Mouse (Mus musculus): ENCODE results near the gene Nufip1.
A peak's percentile ranks its signal among the peaks of the same experiment; 100 is the strongest.
"Not testable (repeated sequence)": the region's sequence is repeated elsewhere in the genome, so short reads cannot be mapped to it uniquely, and the experiment has no call there.

Gene Nufip1

DNA sequence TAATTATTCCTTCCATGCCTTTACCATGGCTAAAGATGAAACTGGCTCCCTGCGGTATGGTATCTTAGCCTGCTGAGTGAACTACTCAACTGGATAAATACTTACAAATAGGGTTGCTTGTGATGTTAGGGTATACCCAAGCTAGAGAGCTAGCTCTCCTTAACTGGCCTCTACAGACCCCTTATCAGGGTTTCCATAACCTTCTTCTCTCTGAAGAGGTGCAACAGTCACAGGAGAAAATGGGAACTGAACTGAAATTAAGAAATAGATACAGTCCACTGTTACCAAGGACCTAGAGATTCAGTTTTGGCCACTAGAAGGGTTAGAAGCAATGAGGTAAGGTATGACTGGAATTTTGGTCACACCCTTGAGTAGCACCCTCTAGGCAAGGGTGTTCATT lies 34.6 kb downstream of the Nufip1 start:
- no peak for DNase-seq (ENCODE audit: low spot score in 2 of 2)

DNA sequence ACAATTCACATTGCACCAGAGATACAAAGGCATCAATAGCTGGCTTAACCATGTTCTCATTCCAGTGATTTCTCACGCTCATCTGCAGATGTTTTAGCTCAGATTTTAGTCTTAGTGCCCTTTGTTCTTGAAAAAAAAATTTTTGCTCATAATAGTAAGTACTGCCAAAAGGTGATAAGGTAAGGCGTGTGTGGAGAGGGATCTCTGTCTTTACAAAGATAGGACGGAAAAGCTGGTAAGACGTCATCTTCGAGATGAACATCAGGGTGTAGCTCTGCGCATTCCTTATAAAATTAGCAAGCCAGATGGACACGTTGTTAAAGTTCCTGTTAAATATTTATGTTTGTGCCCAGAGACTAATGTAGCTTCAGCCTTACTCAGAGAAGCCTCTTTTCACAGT lies 35.2 kb downstream of the Nufip1 start:
- DNase-seq (ENCODE audit: low spot score in 2 of 2), result no peak

DNA sequence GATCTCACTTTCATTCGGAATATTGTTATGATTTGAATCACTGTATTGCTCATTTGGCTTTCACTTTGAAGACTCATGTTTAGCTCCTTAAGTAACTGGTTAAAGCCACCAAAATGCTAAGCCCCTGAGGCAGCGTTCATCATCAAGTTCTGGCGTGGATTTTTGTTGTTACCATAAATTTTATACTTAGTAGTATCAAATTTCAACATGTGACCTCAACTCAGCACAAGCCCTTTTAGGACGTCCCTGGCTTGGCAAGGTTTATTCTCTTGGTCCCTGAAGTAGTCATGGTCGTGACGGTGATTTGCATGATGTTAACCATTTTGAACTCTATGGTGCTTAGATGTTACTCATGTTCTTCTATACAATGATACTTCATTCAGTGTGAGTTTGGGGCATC lies 36.4 kb downstream of the Nufip1 start:
- no peak for DNase-seq (ENCODE audit: low spot score in 2 of 2)

DNA sequence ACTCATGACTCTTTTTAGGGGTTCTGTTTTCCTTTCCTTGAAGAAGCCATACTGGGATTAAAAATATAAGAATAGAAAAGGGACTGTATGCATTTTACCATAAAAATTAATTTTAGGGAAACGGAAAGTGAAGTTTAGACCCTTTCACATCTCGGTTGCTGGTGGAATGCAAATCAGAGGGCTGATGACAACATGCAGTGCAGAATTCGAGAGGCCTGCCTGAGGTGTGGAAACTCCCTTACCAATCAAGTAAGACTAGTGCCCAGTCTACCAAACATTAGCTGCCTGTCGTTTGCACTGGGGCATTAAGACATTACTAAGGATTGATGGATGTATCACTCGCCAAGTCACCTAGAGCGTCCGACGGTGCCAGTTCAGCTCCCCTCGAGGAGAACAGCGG lies 37.6 kb downstream of the Nufip1 start:
- no peak for DNase-seq (ENCODE audit: low spot score in 2 of 2)

DNA sequence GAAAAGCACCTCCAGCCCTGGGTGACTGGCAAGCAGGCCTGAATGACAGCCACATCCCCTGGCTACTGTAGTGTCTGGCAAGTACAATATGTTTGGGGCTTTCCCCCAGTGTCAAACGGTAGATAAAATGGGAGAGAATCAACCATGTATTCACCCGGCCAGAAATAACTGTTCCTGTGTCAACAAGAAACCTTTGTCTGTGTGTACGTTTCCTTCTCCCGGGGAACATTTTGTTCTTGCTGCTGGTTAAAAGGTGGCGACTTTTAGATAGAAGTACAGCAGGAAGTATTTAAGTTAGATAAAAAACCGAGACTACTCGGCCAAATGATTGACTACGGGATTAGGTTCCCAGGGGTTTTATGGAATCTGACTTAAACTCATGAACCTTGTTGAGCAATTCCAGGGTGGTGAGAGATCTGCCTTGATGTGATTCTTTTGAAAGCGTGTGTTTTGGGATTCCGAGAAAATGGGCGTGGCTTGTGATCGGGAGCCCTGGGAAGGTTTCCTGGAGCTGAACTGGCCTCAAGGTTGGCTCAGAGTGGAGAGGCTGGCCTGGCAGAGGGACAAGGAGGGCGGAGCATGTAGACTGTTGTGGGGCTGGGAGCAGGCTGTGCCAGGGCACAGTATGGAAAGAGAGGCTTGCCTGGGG lies 39.0 kb downstream of the Nufip1 start:
- DNase-seq (ENCODE audit: low spot score in 2 of 2), result no peak

DNA sequence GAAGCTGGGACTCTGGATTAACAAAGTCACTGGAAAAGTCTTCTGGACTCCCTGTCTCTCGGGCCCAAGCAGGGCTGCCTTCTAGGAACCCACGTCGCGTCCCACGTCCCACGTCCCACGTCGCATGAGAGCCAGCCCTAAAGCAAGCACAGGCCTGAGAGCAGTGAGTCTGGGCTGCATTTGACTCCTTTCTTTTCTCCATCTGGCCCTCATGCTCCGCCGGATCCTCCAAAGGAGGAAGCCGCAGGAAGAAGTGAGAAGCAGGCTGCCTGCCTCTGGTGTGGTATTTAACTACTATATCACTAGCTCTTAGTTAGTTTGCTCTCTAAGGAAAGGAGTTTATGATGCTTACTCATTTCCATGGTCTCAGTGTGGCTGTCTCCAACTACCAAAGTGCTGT lies 39.8 kb downstream of the Nufip1 start:
- no peak for DNase-seq (ENCODE audit: low spot score in 2 of 2)

DNA sequence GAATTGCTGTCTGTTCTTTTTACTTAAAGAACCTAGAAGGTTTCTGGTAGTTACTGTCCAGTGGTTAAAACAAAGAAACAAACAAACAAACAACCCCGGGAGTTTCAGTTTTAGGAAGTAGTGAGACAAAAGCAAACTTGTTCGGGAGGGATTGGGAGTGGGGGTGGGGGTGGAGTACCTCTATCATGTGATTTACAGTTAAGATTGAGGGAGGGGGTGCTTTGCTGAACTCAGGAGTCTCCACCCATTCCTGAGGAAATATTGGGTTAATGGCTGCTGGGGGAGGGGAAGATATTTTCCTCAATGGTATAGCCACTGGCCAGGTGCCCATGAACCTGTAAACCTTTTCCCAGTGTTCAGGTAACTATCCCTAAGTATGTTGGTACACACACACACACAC lies 40.3 kb downstream of the Nufip1 start:
- DNase-seq (ENCODE audit: low spot score in 2 of 2), result no peak

DNA sequence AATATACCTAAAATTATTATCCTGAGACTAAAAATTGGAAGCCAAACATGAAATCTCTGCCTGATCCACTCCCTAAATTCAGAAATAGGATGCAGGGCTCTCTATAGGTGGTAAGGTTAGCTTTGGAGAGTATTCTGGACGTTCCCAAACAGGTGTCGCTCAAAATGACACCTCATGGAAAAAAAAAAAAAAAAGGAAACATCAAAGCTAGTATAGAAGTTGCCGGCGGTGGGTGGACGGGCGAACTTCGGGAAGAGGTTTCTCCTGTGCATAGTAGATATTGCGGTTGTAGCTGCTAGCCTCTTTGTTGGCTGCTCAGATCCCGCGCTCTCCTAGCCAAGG lies 41.1 kb downstream of the Nufip1 start:
- no peak for DNase-seq (ENCODE audit: low spot score in 2 of 2)

DNA sequence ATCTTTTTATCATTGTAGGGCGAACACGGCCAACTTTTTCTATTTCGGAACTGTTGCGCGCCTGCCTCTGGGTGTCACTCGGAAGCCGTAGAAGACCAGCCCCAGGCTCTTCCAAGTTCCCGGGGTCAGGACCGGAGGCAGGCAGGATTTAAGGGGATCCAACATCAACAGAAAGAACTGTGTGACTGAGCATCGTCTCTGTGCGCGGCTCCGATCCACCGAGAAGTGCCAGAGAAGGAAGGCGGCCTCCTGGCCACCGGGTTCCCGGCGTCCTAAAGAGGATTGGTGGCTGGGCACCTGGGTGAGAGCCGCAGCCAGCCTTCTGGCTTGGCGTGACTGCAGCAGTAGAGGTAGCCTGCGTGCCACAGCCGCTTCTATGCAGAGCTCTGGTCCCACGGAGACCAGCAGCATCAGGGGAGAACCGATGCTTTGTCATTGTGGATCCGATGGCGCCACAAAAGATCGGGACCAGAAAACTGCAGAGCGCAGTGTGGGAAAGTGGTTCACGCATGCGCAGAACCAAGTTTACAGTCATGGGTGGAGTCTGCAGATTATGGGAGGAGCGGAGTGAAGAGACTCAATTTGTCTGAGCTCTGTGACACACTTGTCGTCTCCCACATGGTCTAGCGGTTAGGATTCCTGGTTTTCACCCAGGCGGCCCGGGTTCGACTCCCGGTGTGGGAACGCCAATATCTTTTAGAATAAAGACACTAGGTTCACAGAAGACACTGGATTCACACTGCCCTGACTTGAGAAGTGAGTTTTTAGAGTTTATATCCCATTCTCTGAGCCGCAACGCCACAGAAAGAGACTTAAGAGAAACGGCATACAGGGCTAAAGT lies 41.7 kb downstream of the Nufip1 start:
- DNase-seq (ENCODE audit: low spot score in 2 of 2), result peak; percentile 99 to 100

DNA sequence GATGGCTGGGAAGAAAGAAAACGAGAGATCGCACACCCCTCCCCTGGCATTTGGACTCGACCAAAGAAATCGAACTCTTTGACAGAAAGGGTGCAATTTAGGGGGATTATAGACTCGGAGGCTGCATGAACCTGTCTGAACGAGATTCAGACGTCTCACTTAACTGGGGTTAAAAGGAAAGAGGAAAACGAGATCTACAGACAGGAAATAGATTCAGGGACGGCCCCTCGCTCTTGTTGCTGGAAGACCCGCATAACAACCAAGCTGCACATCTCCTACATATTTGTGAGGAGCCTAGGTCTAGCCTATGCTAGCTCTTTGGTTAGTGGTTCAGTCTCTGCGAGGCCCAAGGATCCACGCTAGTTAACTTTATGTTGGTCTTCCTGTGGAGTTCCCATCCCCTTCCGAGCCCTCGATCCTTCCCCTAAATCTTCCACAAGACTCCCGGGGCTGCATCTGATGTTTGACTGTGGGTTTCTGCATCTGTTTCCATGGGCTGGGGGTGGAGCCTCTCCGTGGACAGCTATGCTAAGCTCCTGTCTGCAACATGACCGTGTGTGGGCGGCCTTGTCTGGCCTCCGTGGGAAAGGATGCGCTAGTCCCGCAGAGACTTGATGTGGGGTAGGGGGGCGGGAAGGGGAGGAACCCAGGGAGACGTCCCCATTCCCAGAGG lies 42.4 kb downstream of the Nufip1 start:
- DNase-seq (ENCODE audit: low spot score in 2 of 2), result peak in 1 of 2 experiments; percentile 25

DNA sequence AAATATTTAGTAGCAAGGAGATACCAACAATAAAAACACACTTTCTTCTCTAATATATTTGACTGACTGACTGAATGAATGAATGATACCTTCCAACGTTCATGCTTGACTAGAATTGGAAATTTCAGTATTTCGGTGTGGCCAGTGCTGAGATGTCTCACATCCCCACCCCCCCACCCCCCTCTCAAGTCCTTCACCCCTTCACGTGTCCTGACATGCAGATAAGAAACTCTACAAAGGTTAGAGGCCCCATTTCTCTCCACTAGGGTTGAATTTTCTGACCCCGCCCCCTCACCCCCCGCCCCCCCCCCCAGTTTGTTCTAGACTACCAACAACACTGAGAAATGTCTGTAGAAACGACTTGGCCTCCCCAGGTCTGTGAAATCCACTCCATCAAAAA lies 43.1 kb downstream of the Nufip1 start:
- no peak for DNase-seq (ENCODE audit: low spot score in 2 of 2)

DNA sequence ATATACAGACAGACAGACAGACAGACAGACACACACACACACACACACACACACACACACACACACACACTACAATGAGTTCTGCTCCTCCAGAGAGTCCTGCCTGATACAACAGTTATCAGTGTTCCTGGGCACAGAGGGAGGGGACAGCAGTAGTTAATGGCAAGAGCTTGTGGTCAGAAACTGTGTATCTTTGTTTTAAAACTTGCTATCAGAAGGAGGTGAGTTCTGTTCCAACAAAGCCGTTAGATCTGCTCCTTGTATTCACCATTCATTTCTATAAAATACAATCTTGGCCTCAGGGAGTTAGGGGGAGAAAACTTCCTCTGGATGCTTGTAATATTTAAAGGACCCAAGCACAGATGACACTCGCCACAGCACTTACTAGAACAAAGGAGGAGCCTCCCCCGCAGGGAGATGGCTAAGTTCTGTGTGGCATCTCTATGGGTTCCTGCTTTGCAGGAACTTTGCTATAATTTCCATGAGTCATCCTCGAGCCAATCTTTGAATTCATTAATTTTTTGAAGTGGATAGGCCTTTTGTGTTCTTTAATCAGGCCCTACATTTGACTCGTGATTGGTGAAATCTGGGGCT lies 47.6 kb downstream of the Nufip1 start:
- no peak for DNase-seq (ENCODE audit: low spot score in 2 of 2)

DNA sequence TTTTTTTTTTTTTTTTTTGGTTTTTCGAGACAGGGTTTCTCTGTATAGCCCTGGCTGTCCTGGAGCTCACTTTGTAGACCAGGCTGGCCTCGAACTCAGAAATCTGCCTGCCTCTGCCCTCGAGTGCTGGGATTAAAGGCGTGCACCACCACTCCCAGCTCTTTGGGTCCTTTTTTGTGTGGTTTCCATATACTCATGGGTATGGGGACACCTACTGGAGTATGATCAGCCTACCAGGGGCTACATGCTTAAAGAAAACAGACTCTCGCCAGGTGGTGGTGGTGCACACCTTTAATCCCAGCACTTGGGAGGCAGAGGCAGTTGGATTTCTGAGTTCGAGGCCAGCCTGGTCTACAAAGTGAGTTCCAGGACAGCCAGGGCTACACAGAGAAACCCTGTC lies 49.9 kb downstream of the Nufip1 start:
- not testable (repeated sequence) for DNase-seq (ENCODE audit: low spot score in 2 of 2)

DNA sequence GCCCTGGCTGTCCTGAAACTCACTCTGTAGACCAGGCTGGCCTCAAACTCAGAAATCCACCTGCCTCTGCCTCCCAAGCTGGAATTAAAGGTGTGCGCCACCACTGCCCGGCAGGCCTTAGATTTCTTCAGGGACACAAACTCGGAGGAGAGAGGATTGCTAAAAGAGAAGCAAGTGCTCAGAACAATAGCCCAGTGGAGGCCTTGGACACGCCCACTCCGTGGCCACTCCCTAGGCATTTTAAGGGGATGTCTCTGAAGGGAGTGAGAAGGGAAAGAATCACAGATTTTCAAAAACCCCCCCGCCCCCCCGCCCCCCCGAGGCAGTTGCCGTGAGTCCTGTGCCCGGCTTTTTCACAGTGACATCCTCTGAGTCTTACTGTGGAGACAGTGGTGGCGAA lies 53.5 kb downstream of the Nufip1 start:
- no peak for DNase-seq (ENCODE audit: low spot score in 2 of 2)

DNA sequence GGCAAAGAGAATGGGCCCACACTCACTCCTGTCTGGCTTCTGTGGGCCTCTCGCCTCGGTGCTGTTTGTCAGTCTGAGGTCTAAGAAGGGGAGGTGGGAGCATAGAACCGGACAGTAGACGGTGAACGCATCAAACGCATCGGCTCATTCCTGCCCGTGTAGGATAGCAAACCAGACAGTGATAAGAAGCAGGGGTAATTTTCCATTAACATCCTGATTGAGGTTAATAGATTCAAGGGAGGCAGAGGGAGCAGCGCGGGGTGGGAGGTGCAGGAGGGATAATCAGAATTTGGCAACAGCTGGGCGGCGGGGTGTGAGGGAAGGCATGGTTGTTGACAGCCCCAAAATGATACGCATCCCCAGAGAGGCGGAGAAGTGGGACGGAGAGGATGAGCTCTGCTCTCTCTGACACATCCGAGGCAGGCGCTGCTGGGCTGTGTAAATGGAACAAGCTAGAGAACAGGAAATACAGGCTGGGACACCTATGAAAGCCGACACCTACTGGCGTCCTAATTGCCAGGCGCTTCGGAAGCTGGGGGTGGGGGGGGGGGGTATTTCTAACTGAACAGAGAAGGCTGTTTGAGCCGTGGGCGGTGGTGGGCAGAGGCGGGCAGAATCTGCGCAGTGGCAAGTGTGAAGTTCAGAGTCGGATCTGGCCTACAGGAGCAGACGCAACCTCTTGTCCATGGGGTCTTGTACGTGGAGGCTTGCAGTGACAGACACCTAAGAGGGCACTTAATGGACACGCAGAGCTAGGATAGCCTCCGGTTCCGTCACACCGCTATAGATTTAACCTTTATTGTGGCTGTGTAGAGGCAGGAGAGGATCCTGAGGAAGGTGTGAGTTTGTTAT lies 54.4 kb downstream of the Nufip1 start:
- peak; percentile 58 to 70 for DNase-seq (ENCODE audit: low spot score in 2 of 2)

DNA sequence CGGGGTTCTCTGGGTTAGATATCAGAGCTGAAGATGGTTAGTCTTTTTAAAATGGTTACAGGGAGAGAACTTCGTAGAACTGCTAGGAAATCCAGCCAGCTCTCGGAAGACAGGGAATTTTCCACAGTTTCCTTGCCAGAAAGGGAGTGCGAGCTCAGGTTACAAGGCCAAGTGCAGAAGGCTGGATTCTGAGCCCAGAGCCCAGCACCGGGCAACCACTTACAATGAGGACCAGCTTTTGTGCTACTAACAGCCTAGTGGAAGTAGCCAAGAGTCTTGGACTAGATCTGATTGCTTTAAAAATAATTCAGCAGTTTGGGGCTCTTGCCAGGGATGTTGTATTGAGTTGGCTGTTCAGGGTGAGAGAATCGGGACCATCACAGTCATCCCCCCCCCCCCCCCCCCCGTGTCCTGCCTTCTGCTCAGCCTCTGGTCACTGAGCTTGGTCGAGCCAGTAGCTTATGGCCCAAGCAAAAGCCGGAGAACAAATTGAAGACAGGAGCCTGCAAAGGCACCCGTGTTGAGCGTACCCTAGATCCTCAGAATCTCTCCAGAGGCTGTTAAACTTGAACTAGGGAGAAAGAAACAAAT lies 59.3 kb downstream of the Nufip1 start:
- peak in 1 of 2 experiments; percentile 35 for DNase-seq (ENCODE audit: low spot score in 2 of 2)

DNA sequence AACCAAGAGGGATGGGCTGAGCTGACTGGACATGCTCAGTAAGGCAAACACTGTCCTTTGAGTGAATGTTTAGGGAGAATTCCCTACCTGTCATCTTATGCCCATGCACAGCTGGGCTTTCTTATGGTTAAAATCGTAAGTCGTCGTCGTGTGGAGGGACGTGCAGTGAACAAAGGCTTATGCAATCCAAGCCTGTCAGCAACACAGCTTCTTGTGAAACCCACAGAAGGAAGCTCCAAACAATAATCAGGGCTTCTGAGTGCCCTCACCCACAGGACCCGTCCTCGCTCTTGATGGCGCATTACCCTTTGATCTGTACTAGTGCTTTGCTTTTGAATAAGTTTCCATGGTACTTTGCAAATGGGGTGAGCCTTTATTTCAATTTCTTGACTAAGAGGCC lies 60.6 kb downstream of the Nufip1 start:
- no peak for DNase-seq (ENCODE audit: low spot score in 2 of 2)

DNA sequence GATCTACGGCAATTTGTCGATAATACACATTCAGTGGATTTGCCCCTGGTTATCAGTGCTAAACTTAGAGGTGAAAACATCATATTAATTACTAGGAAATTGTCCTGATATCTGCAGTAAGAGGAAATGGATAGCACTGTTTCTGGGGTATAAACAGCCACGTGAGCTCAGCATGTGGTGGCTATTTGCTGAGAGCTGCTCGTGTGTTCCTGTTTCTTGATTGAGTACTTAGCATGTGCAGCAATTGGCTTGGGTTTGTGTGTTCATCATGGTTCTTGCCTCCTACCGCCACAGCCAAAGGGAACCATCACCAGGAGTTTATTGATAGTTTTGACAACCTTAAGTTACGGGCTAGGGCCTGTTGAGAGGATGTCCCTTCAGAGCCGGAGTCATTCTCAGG lies 63.6 kb downstream of the Nufip1 start:
- no peak for DNase-seq (ENCODE audit: low spot score in 2 of 2)

DNA sequence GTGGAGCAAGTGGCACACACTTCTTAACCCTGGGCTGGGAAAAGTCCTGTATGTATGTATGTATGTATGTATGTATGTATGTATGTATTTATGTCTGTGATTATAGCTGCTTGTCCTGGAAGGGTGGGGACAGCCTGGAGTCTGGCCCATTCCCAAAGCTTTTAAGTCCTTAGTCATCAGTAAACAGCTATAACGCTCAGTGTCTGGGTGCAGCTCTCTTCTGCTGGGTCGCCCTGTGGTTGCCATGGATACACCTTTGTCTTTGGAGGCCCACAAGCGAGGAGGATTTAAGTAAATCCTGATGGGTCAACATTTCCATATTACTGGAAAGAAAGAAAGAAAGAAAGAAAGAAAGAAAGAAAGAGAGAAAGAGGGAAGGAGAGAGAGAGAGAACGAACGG lies 65.1 kb downstream of the Nufip1 start:
- DNase-seq (ENCODE audit: low spot score in 2 of 2), result no peak

DNA sequence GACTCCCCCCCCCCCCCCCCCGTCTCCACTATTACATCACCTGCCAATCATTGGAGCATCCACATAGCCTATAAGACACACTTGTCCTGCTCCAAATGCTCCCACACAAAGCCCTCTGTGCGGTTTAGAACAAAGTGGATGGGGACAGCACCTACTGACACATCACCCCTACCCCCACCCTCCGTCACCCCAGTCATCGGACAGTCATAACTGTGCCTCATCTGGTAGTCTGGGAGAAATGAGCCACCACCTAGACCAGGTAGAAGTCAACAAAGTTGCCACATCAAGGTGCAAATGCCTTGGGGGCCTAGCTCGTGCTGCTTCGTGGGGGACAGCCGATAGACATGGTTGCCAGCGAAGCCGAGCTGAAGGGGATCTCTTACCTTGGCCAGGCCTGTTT lies 66.5 kb downstream of the Nufip1 start:
- no peak for DNase-seq (ENCODE audit: low spot score in 2 of 2)

DNA sequence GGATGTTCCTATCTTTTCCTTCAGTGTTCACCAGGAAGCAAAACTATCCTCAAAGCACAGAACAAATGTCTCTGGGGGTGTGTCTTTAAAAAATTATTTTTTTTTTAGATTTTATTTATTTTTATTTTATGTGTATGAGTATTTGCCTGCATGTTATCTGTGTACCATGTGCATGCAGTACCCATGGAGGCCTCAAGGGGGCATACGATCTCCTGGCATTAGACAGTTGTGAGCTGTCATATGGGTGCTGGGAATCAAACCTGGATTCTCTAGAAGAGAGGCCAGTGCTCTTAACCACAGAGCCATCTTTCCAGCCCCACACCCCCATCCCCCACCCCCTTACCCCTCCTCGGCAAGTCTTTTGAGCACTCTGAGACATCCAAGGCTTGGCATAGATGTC lies 67.8 kb downstream of the Nufip1 start:
- no peak for DNase-seq (ENCODE audit: low spot score in 2 of 2)
